Mouse (Mus musculus): ENCODE data around the gene Fezf2.

Gene Fezf2

DNA sequence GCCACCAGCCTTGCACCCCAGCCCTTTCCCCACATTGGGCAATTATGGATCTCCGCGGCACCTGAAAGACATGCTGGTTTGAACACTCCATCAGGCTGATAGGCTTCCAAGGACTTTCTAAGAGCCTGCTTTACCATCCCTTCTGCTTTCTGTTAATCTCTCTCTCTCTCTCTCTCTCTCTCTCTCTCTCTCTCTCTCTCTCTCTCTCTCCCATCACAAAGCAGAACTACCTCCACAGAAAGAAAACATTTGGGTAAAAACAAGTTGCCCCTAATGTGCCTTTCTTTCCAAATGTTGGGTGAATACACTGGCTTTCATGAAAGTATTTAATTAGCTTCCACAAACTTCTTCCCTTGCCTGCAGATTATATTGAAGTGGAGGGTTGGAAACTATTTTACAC lies at the start of gene Fezf2:
TSS of gene Fezf2 (minus strand) at position 101 of the 400 bp plus-strand sequence.
- DNase-seq = no peak

DNA sequence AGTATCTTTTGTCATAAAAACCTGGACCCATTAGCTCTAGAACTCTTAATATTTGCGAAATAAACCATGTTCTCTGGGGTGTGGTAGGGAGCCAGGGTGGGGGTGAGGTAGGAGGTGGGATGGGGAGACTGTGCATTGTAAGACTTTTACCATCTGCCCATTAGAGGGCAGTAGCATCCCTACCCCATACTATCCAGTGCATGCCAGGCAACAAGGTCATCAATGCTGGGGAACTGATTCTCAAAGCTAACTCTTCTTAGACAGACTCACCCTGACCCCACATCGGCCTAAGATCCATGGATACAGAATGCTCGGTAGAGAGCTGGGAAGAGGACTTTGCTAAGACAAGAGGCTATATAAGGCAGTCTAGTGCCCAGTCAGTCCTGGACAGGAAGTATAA lies 49.6 kb upstream of the Fezf2 start:
- DNase-seq = no peak

DNA sequence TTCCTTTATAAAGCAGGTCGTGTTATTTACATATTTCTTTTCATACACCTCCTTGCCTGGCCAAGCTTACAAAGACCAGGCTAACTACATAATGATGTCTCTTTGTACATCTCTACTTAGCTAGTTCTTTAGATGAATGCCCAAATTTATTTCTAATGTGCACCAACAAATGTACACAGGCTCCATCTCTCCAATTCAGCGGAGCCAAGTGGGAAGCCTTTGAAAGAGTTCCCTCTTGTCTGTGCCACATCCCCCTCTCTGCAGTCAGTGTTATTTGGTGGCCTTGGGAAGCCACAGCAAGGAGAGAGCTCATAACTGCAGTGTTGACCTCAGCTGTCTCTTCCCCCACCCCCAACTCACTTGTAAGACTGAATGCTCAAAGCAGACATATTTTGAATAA lies 46.3 kb upstream of the Fezf2 start:
- DNase-seq = peak; percentile 26

DNA sequence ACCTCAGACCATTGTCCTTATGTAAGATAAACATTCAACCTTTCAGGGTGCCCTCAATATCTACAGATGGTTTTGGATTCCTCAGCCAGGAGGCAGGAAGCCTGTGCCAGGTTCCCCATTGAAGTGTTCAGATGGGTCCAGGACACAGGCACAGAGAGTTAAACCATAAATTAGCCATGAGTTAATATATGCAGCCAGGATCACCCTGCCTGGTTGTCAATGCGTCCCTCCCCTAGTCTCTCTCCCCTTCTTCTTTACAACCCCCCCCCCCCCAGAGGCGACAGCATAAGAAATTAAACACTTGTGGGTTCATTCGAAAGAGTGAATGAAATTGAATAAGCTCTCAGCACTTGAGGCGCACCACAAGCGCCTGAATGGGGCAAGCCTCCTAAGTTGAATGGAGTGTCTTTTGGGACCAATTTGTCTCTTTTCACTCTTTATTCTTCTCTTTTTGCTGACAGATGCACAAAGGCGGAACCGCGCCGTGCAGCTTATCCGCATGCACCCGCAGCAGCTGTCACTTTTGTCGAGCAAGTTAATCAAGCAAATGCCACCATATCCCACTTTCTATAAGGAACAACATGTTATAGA lies 45.4 kb upstream of the Fezf2 start:
- peak; percentile 85 for DNase-seq

DNA sequence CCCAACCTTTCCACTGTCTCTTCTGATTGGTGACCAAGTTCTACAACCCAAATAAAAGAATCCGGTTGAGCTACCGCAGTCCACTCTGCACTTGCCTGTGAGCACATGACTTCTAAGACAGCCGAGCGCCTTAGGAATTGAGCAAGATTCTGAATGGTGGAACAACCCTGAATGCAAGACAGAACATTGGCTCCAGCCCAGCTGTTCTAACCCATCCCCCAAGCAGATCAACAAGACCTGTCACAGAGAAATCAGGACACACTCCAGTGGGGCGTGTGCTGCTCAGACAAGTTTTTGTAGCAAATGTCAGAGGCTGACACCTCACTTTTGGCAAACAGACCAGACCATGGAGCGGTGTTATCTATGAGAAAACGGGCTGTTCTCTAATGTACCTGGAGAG lies 43.2 kb upstream of the Fezf2 start:
- peak; percentile 27 for DNase-seq

DNA sequence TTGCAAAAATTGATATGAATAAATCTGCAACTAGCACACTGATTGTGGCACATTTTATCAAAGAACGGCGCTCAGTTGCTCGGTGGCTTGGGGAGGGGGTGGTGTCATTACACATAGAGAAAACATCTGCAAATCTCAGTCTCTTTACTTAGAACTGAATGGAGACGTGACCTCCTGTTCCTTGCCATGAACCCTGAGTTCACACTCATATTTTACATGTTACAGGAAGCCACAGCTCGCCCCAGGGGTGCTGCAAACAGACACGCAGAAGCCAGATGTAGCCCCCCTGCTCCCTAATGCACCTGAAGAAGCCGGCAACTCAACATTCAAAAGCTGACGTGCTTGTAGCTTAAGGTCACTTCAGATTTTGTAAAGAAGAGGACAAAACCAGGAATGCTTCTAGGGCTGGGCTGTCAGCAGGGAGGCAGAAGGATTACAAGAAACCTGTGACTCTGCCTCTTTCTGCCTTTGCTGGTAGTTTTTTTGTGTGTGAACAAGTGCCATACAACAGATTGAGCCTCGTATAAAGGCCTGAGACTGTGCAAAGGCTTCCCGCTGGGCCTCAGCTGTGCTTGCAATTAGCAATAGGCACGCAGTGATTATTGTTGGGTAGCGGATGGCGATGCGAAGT lies 40.9 kb upstream of the Fezf2 start:
- peak; percentile 77 for DNase-seq

DNA sequence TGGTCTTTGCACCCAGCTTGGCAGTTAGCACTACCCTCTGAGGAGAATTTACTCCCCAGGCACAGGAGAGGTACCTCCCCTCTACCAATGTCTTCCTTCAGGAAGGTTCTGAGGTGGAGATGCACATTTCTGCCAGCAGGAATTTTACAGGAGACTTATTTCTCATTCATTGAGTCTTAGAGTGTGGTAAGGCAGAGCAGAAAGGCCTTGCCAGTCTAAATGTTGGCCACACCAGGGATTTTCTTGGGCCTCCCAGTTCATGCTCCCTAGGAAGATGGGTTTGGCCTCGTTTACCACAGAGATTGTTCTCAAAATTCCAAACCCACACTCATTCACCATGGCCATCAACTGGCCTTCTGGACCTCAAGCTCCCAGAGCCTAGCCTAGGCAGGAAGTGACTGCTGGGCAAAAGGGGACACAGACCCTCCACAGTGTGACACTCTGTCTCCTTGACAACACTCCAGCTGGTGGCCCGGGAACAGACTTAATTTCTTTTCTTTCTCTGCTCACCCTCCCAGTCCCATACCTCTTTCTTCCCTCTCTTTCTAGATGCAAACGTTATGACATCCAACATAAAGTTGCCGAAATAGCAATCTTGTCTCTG lies 40.3 kb upstream of the Fezf2 start:
- peak; percentile 61 for DNase-seq

DNA sequence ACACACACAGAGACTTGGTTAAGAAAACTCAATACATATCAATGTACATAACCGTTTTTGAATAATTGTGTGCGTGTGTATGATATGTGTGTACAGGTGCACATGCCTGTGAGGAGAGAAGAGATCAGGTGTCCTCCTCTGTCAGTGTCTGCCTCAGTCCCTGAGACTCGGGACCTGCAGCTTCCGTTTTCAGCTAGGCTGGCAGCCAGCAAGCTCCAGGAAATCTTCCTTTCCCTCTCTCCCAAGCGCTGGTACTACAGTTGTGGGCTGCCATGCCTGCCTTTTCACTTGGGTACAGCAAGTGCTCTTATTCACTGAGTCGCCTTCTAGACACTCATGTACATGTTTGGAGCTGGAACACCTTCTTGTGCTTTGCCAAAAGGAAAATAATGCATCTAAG lies 39.2 kb upstream of the Fezf2 start:
- no peak for DNase-seq

DNA sequence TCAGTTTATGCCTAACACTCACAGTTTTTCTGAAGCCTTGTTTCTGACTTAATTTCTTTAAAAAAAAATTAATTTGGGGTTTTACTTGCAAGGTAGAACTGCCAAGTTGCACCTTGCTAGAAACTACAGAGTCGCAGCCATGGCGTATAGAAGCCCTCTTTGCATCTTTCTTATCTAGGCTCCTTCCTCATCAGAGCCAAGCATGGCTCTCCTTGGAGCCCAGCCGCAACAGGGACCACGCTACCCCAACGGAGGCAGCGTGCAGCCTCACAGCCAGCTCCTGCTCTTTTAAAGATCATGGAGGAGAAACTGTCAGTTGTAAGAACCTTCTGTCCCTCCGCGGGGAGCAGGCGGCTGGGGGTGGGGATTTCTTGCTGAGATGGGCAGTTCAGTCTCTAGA lies 29.9 kb upstream of the Fezf2 start:
- no peak for DNase-seq

DNA sequence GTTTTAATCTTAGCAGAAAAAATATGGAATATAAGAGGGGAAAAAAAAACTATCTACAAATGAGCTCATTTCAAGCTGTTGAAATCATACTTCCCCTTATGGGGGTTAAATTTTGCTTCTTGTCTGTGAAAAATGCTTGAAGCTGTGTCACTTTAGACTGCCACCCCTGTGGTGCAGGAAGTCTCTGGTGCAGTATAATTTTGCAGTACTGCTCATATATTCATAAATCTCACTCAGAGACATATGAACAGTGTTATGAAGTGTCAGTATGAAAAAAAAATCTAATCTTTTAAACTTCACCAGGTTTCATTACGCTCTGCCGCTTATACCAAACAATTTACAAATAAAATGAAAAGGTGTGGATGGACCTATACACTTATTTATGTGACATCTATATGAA lies 29.3 kb upstream of the Fezf2 start:
- DNase-seq = no peak

DNA sequence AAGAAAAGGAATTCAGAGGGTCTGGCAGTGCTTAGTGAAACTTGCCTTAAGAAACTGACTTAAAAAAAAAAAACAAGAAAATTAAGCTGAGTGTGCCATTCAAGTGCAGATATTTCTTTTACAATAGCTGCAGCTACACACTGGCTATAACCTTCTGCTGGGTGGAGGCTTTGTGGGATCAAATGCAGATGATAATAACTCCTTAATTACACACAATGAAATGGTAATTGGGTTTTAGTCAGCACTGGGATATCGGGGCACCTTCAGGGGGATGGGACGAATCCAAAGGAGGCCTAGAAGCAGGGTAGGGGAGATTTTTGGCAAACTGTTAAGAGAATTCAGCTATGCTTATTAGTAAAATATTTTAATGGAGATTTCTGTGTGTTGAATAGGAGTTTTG lies 27.5 kb upstream of the Fezf2 start:
- no peak for DNase-seq

DNA sequence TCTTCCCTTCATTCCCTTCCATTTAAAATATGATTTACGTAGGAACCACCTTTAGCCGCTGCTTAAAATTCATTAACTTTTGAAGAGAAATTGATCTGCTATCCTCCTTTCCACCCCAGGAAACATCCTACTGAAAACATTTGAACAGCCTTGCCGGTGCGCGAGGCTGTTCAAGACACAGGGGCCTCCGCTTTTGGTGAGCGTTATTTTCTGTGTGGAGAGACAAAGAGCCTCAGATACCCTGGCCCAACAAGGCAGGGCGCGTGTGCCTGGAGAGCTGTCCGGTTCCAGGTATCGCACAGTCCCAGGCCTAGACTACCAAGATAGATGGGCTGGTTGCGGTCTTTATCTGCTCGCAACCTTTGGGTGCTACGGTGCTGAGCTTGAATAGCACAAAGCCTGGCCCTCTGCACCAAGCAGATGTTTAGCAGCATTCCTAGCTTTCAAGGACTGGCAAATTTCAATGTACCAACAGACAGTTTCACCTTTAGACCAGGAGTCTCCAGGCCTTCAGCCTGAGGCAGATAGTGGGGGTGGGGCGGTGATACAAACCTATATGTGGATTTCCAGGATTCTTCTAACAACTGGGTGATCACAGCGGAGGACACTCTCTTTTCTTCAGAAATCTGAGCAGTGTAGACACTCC lies 2.4 kb upstream of the Fezf2 start:
- DNase-seq = peak; percentile 34

DNA sequence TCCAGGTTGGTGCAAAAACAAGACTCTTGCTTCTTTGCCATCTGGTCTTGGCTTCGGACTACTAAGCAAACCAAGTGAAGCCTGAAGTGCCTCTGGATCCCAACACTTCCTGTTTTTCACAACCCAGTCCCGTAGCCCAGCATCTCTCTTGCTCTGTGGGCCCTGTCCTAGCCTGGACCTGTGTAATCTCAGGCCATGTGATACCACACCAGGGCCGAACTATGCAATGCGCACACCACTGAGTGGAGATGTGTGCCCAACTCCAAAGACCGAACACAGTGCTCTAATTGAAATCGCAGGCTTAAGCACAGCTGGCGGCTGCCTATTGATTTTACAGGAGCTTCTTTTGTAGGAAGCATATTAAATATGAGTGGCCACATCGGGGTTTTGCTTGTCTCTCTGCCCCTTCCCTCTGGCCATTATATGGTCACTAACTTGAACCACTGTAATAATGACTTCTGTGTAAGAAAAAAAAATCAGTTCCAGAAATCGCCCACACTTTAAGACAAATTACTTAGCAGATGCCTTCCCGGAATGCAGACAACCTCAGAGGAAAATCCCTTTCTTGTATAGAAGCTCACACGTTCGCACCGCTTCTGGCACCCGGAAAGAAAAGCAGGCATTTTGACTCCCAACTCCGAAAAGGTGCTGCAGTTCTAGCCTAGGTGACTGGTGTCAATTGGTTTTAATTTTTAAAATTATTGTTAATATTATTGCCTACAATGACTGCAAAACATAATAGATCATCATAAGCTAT lies 1.5 kb upstream of the Fezf2 start:
- DNase-seq = peak; percentile 25

DNA sequence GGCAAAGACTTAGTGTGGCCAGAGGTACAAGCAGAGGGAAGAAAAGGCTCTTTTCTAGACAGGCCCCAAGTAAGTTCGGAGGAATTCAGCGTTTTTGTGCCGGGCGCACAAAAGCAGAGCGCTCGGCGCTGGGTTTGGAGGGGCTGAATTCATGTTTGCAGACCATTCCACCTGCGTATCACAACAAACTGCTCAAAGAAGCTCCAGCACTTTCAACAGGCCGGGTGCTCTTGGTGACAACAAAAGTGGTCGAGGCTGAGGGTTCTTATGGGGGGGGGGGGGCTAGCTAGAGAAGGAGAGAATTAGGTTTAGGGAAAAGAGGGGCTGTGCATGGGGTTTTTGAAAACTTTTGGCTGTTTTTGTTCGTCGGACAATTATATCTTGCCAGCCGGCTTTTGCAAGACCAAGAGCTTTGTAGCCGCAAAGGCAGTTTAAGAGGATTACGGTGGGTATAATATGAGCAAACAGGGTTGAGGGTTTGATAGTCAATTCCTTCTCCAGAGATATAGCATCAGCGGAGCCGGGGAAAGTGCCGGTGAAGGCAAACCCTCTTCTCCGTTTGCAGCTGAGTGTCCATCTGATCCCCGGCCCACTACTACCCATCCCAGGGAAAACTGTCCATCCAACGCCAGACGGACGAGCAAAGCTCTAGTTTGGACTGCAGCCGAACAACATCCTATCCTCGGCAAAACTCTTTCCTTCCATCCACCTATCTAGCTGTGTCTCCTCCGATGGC lies 956 bp downstream of the Fezf2 start:
- peak; percentile 68 for DNase-seq

DNA sequence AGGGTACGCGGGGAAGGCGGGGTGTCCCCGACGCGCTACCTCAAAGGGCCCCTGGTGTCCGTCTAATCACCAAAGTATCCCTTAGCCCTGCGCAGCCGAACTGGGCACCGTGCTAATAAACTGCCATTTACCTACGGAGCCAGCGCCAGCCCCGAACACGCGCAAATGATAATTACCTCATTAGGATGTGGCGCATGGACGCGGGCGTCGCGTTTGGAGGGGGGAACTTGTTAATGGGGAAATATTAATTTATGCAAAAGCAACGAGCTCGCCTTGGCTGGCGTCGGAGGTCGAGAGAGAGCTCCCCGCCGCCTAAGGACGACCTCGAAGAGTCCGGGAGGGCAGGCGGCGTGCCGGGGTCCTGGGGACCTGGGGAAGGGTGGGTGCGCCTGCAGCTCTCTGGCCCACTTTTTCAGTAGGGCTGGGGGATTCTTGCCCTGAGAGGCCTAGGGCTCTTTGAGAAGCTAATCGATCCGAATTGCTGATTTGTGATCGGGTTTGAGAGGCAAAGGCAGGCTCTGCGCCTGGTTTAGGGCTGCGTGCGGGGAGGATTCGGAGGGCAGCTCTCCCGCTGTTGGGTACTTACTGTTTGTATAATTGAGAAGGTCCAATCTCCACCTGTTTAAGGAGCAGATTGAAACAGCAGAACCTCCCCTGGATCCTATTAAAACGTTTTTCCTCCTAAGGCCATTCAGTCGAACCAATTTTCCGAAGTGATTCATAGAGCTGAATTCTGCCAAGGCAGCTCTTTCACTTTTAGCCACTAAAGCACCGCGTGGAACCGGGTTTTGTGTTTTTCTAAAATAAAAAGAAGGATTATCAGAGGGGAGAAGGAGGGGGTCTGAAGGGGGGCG lies 1.8 kb downstream of the Fezf2 start:
- peak; percentile 53 for DNase-seq

DNA sequence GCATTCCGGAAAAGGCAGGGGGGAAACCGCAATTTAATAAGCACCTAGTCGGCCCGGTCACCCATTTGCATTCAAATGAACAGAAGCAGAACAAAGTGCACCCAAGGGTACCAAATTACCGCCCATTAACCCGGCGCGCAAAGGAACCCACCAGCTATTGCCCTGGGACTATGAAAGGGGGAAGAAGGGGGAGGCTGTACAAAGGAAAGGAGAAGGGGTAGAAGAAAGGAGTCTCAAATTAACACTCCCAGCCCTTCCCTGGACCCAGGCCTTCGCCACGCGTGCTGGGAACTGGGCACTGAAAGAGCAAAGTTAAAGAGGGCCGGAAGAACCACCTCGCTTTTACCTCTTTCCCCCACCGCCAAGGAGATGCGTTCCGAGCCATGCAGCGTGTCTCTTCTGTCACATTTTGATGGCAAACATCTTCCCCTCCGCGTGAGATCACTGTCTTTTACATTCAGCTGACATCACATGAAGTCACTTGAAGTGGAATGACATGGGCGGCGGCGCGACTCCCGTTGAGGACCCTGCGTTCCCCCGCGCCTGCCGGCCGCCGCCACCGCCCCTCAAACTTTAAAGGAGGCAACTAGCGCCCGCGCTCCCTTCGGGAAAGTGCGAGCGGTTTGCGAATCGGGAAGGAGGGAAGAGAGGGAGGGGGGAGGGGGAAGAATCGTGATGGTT lies 2.6 kb downstream of the Fezf2 start:
- peak; percentile 56 for DNase-seq

DNA sequence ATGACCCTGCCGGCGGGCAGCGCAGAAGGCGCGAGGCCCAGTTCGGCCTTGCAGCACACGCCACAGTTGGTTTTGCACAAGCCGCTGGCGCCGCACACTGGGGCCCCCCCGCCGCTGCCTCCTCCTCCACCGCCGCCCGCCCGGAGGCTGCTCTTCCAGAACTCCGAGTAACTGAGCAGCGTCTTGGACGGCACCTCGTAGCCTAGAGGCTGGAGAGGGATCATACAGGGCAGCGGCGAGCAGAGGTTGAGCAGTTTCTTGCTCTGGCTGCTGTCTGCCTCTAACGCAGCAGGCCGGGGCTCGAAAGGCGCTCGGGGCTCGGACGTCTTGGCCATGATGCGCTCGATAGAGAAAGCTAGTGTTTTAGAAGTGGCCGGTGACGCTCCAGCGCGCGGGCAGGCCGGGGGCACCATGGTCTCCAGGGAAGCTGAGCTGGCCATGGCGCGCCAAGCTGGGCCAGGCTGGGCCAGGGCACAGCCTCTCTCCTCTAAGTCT lies 3.2 kb downstream of the Fezf2 start:
- DNase-seq = peak; percentile 55

DNA sequence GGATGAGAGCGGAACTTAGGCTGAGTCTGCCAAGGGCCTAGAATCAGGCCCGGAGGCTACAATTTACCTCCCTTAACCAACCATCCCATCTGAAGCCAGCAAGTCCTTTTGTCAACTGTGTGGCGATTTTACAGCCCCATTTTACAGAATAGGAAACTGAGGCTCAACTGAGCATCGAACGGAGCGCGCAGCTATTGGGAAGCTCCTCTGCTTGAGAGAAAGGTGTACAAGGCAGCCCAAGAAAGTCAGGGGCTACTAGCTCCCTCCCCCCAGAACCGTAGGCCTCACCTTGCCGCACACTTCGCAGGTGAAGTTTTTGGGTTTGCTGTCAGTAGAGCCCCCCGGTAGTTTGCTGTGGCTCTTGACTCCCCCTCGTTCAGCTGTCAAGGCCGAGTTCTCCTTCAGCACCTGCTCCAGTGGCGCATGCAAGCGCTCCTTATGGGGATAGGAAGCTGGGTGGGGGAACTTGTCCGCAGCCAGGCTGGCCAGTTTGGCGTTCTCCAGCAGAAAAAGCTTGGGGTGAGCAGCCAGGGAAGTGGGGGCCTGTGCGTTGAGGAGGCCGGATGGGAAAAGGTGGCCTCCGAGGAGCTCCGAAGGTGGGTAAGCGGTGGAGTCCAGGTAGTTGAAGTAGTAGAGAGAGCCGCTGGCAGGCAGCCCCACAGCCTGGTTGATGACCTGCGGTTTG lies 3.8 kb downstream of the Fezf2 start:
- DNase-seq = peak; percentile 18

DNA sequence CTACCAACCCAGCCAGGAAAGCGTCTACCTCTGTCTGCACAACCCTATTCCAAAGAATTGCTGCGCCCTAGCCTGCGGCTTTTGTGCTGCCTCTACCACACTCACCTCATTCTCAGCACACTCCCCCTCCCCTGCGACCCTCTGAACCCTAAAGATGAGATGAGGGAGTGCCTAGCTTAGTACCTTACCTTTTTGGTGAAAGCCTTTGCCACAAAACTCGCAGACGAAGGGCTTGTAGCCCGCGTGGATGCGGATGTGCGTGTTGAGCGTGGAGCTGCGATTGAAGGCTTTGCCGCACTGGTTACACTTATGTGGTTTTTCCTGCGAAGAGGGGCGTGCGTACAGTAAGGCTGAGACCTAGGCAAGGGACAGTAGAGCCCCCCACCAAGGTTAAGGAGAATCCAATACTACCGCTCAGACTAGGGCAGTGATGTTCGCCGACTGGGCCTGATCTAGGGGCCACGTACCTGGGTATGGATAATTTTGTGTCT lies 4.5 kb downstream of the Fezf2 start:
- DNase-seq = peak; percentile 53
